ENCODE assay signal across 9 mouse cellular contexts in genomic region chr9:63144502-63145248, GRCm38 (mm10). TPM values are rescaled to one million over a fixed set of nuclear protein-coding genes. Genes with fewer than 3 reads are reported as not detected.
DNase-seq lines count a peak whose midpoint lies in the region; ATAC-seq lines count a peak whose summit lies in the region.
"Had no signal": no experiment of that assay in that cellular context is flagged by ENCODE, and none has a peak within 500 bp of the region (broad histone marks: within the 10 kb centered on the region; RNA-seq: fewer than 3 reads in every experiment).

No protein-coding gene starts in this region.

- H3K27me3 ChIP-seq in heart, embryonic 11.5 days (ENCODE audit: control insufficient read depth, insufficient read depth, low read length): peaks cover 100% of the 10 kb centered on the region
- H3K27me3 ChIP-seq in hindbrain, embryonic 11.5 days (ENCODE audit: control insufficient read depth, insufficient read depth, low read length): peaks cover 99% of the 10 kb centered on the region
- H3K27me3 ChIP-seq in midbrain, embryonic 12.5 days: peaks cover 100% of the 10 kb centered on the region

- H3K4me3 ChIP-seq in heart, embryonic 11.5 days (ENCODE audit: low read depth, low read length): peak overlapping the region; percentile 32
- H3K4me3 ChIP-seq in hindbrain, embryonic 11.5 days (ENCODE audit: low read depth, low read length): peak overlapping the region; percentile 43
- peak overlapping the region; percentile 26 for H3K4me3 ChIP-seq in midbrain, embryonic 12.5 days

- no peaks in the 10 kb centered on the region for H3K9me3 ChIP-seq in heart, embryonic 11.5 days (replicated peaks; ENCODE audit: control insufficient read depth, low read length)
- H3K9me3 ChIP-seq in hindbrain, embryonic 11.5 days (ENCODE audit: control insufficient read depth, low read length): no peaks in the 10 kb centered on the region
- no peaks in the 10 kb centered on the region for H3K9me3 ChIP-seq in midbrain, embryonic 12.5 days

- no peaks in the 10 kb centered on the region for H3K36me3 ChIP-seq in heart, embryonic 11.5 days (ENCODE audit: control insufficient read depth, insufficient read depth, low read length)
- H3K36me3 ChIP-seq in hindbrain, embryonic 11.5 days (ENCODE audit: control insufficient read depth, insufficient read depth, low read length): no peaks in the 10 kb centered on the region
- H3K36me3 ChIP-seq in midbrain, embryonic 12.5 days: no peaks in the 10 kb centered on the region

- no peak for ATAC-seq in heart, embryonic 11.5 days (replicated peaks; ENCODE audit: insufficient number of reproducible peaks, low FRiP score, low TSS enrichment)
- no peak for ATAC-seq in hindbrain, embryonic 11.5 days (ENCODE audit: low FRiP score)
- ATAC-seq in midbrain, embryonic 12.5 days (ENCODE audit: low FRiP score, low read depth): no peak
- no peak for ATAC-seq in monocyte, adult 5-6 weeks (replicated peaks; ENCODE audit: insufficient number of reproducible peaks, low FRiP score, low TSS enrichment, poor library complexity, severe bottlenecking)
- ATAC-seq: CD4-positive, CD25-positive, alpha-beta regulatory T cell, adult 4 months had no signal

- WGBS in heart, embryonic 11.5 days (ENCODE audit: insufficient replicate concordance): 1% methylated on average over 78 of the region's 80 CpGs
- 2% methylated on average over 80 of the region's 80 CpGs for WGBS in hindbrain, embryonic 11.5 days
- WGBS in midbrain, embryonic 12.5 days: under 1% methylated on average over 80 of the region's 80 CpGs

- peak overlapping the region; percentile 57 for H3K4me2 ChIP-seq in heart, embryonic 11.5 days
- H3K4me2 ChIP-seq in hindbrain, embryonic 11.5 days (replicated peaks; ENCODE audit: low read depth, low read length): peak overlapping the region; percentile 25
- peak overlapping the region; percentile 26 for H3K4me2 ChIP-seq in midbrain, embryonic 12.5 days (replicated peaks)

- no peak overlapping the region for H3K27ac ChIP-seq in heart, embryonic 11.5 days (ENCODE audit: low read depth, low read length)
- peak overlapping the region; percentile 42; the same call in 1 of the 2 replicates for H3K27ac ChIP-seq in hindbrain, embryonic 11.5 days (ENCODE audit: low read depth, low read length)
- H3K27ac ChIP-seq in midbrain, embryonic 12.5 days (replicated peaks): no peak overlapping the region

- no peak for DNase-seq in heart, adult 18-20 months
- DNase-seq in ZHBTc4 (ENCODE audit: low read depth, low spot score): peak; percentile 59
- DNase-seq in hindbrain, embryonic 11.5 days (ENCODE audit: low spot score): peak; percentile 70
- no peak for DNase-seq in layer of hippocampus, adult 18-20 months (ENCODE audit: low spot score in 2 of 2)
- no peak for DNase-seq in cerebellum, adult 18-20 months

- no peak overlapping the region for H3K9ac ChIP-seq in heart, embryonic 11.5 days (ENCODE audit: low read depth, low read length)
- peak overlapping the region; percentile 32 for H3K9ac ChIP-seq in hindbrain, embryonic 11.5 days (ENCODE audit: low read depth, low read length)
- H3K9ac ChIP-seq in midbrain, embryonic 12.5 days (replicated peaks): no peak overlapping the region

- H3K4me1 ChIP-seq in heart, embryonic 11.5 days (ENCODE audit: control insufficient read depth, insufficient read depth, low read length): peaks cover 25% of the 10 kb centered on the region
- H3K4me1 ChIP-seq in hindbrain, embryonic 11.5 days (replicated peaks; ENCODE audit: control insufficient read depth, insufficient read depth, low read length): peaks cover 20% of the 10 kb centered on the region
- H3K4me1 ChIP-seq in midbrain, embryonic 12.5 days: peaks cover 62% of the 10 kb centered on the region

RNA-seq across cellular contexts. Expression of gene Skor1, which starts 4.1 kb away (rescaled TPM):
- polyA plus RNA-seq in heart, embryonic 11.5 days (2014; fragmentation: Nextera tagmentation; extraction: Ambion mirVana): not detected in 2 replicates
- not detected for total RNA-seq in heart, adult 18-20 months (2021)
- polyA plus RNA-seq in hindbrain, embryonic 11.5 days (2014; fragmentation: Nextera tagmentation; extraction: Ambion mirVana): 6.6 and 7.4 TPM in 2 replicates
- 0.19 and 0.26 TPM in 2 replicates for polyA plus RNA-seq in midbrain, embryonic 12.5 days (2016; fragmentation: Nextera tagmentation; extraction: Ambion mirVana)
- total RNA-seq in layer of hippocampus, adult 18-20 months (2021): under 1 TPM; 0.07 to 0.15 TPM
- total RNA-seq in monocyte, adult 5-6 weeks (2017): not detected in 3 replicates
- polyA plus RNA-seq: CD4-positive, CD25-positive, alpha-beta regulatory T cell, adult 4 months had no signal

Comparison
In these comparisons a context has a peak if more than half of its experiments do, and no peak if none do; other contexts are left out.
1. DNase-seq: peak in ZHBTc4 (single experiment) and hindbrain, embryonic 11.5 days (single experiment); none in heart, adult 18-20 months (0 of 2), layer of hippocampus, adult 18-20 months (0 of 2) and cerebellum, adult 18-20 months (0 of 2).
2. Peak in every context shown above with its lines, with median percentiles within 50 percentile points of each other: H3K4me2 ChIP-seq and H3K4me3 ChIP-seq.